Mouse (Mus musculus): Measurements from ENCODE around the gene Cdk5r2. TPM values are rescaled to one million over a fixed set of nuclear protein-coding genes. Genes with fewer than 3 reads are reported as not detected.

Gene Cdk5r2
- polyA plus RNA-seq, 1 experiment from 2014 or later, result 8.4 TPM

GRCm38 (mm10) chr1:74882828-74883227 lies 28.1 kb downstream of the Cdk5r2 start:
- Histone ChIP-seq H3K4me3 (ENCODE audit: low read length) (peak overlapping the region; percentile 49), H3K36me3 (ENCODE audit: control insufficient read depth, insufficient read depth, low read length) (no peaks in the 10 kb centered on the region), H3K4me2 (ENCODE audit: low read length) (peak overlapping the region; percentile 86; the same call in 1 of the 2 replicates), H3K27ac (ENCODE audit: low read depth, low read length) (no peak overlapping the region), H3K9me3 (ENCODE audit: control insufficient read depth, low read length) (no peaks in the 10 kb centered on the region), H3K4me1 (ENCODE audit: control insufficient read depth, insufficient read depth, low read depth, low read length) (peaks cover 26% of the 10 kb centered on the region), H3K9ac (ENCODE audit: low read depth, low read length) (no peak overlapping the region), H3K27me3 (replicated peaks; ENCODE audit: control insufficient read depth, insufficient read depth, low read length) (peaks cover 59% of the 10 kb centered on the region)
- ATAC-seq, result no peak
- WGBS, result 4% methylated on average over 8 of the region's 8 CpGs

GRCm38 (mm10) chr1:74883441-74883840 lies 28.7 kb downstream of the Cdk5r2 start:
- H3K4me3 ChIP-seq (ENCODE audit: low read length), result no peak overlapping the region
- no peak overlapping the region for H3K4me2 ChIP-seq (ENCODE audit: low read length)
- H3K9me3 ChIP-seq (ENCODE audit: control insufficient read depth, low read length), result no peaks in the 10 kb centered on the region
- 6% methylated on average over 5 of the region's 5 CpGs for WGBS
- ATAC-seq, result no peak
- no peaks in the 10 kb centered on the region for H3K36me3 ChIP-seq (ENCODE audit: control insufficient read depth, insufficient read depth, low read length)
- no peak overlapping the region for H3K9ac ChIP-seq (ENCODE audit: low read depth, low read length)
- H3K27ac ChIP-seq (ENCODE audit: low read depth, low read length), result no peak overlapping the region
- peaks cover 26% of the 10 kb centered on the region for H3K4me1 ChIP-seq (ENCODE audit: control insufficient read depth, insufficient read depth, low read depth, low read length)
- H3K27me3 ChIP-seq (replicated peaks; ENCODE audit: control insufficient read depth, insufficient read depth, low read length), result peaks cover 61% of the 10 kb centered on the region

GRCm38 (mm10) chr1:74884196-74885141 lies 29.7 kb downstream of the Cdk5r2 start:
- H3K4me3 ChIP-seq (ENCODE audit: low read length), result peak overlapping the region; percentile 28
- no peak overlapping the region for H3K27ac ChIP-seq (ENCODE audit: low read depth, low read length)
- 0 out of 2 replicates have a peak overlapping the region, but pooled peaks have one; percentile 14 for H3K9ac ChIP-seq (ENCODE audit: low read depth, low read length)
- ATAC-seq, result no peak
- no peaks in the 10 kb centered on the region for H3K9me3 ChIP-seq (ENCODE audit: control insufficient read depth, low read length)
- H3K36me3 ChIP-seq (ENCODE audit: control insufficient read depth, insufficient read depth, low read length), result no peaks in the 10 kb centered on the region
- H3K27me3 ChIP-seq (replicated peaks; ENCODE audit: control insufficient read depth, insufficient read depth, low read length), result peaks cover 62% of the 10 kb centered on the region
- peaks cover 26% of the 10 kb centered on the region for H3K4me1 ChIP-seq (ENCODE audit: control insufficient read depth, insufficient read depth, low read depth, low read length)
- under 1% methylated on average over 56 of the region's 57 CpGs for WGBS
- peak overlapping the region; percentile 49 for H3K4me2 ChIP-seq (ENCODE audit: low read length)

- H3K27me3 ChIP-seq (replicated peaks; ENCODE audit: control insufficient read depth, insufficient read depth, low read length), result peaks cover 72% of the 10 kb centered on the region
These were observed 30.8 kb downstream of the Cdk5r2 start, which contains the start of gene Fev for GRCm38 (mm10) chr1:74885369-74886042. Gene Fev (minus strand): TSS chr1:74885419.

GRCm38 (mm10) chr1:74891513-74891912 lies 36.8 kb downstream of the Cdk5r2 start:
- ATAC-seq, result no peak
- peaks cover 75% of the 10 kb centered on the region for H3K27me3 ChIP-seq (replicated peaks; ENCODE audit: control insufficient read depth, insufficient read depth, low read length)
- WGBS, result 0% methylated on average over 2 of the region's 8 CpGs
- H3K4me1 ChIP-seq (ENCODE audit: control insufficient read depth, insufficient read depth, low read depth, low read length), result peaks cover 12% of the 10 kb centered on the region
- H3K4me3 ChIP-seq (ENCODE audit: low read length), result no peak overlapping the region
- H3K9ac ChIP-seq (ENCODE audit: low read depth, low read length), result no peak overlapping the region
- no peak overlapping the region for H3K4me2 ChIP-seq (ENCODE audit: low read length)
- no peaks in the 10 kb centered on the region for H3K9me3 ChIP-seq (ENCODE audit: control insufficient read depth, low read length)
- H3K27ac ChIP-seq (ENCODE audit: low read depth, low read length), result no peak overlapping the region
- H3K36me3 ChIP-seq (ENCODE audit: control insufficient read depth, insufficient read depth, low read length), result no peaks in the 10 kb centered on the region

More at GRCm38 (mm10) chr1:74885369-74886042, 30.8 kb downstream of the Cdk5r2 start, which contains the start of gene Fev:
- Histone ChIP-seq H3K36me3 (ENCODE audit: control insufficient read depth, insufficient read depth, low read length) (no peaks in the 10 kb centered on the region), H3K4me2 (ENCODE audit: low read length) (peak within 1 kb of the TSS; percentile 49), H3K4me1 (ENCODE audit: control insufficient read depth, insufficient read depth, low read depth, low read length) (peaks cover 26% of the 10 kb centered on the region), H3K4me3 (ENCODE audit: low read length) (peak within 1 kb of the TSS; percentile 28), H3K27ac (ENCODE audit: low read depth, low read length) (no peak within 1 kb of the TSS), H3K9me3 (ENCODE audit: control insufficient read depth, low read length) (no peaks in the 10 kb centered on the region), H3K9ac (ENCODE audit: low read depth, low read length) (0 out of 2 replicates have a peak within 1 kb of the TSS, but pooled peaks have one; percentile 14)
- no peak for ATAC-seq
- 2% methylated on average over 36 of the region's 43 CpGs for WGBS

GRCm38 (mm10) chr1:74892351-74893133 lies 37.8 kb downstream of the Cdk5r2 start:
- Histone ChIP-seq H3K9ac (ENCODE audit: low read depth, low read length) (peak overlapping the region; percentile 41), H3K4me1 (ENCODE audit: control insufficient read depth, insufficient read depth, low read depth, low read length) (peaks cover 12% of the 10 kb centered on the region)
- 2% methylated on average over 39 of the region's 39 CpGs for WGBS

GRCm38 (mm10) chr1:74893134-74893855 lies 38.6 kb downstream of the Cdk5r2 start, which contains the start of gene Cryba2:
Gene Cryba2 (minus strand): TSS chr1:74893143.
- Histone ChIP-seq H3K9ac (ENCODE audit: low read depth, low read length) (peak within 1 kb of the TSS; percentile 41), H3K9me3 (ENCODE audit: control insufficient read depth, low read length) (no peaks in the 10 kb centered on the region), H3K27ac (ENCODE audit: low read depth, low read length) (no peak within 1 kb of the TSS), H3K4me3 (ENCODE audit: low read length) (peak within 1 kb of the TSS; percentile 34), H3K4me2 (ENCODE audit: low read length) (peak within 1 kb of the TSS; percentile 53), H3K36me3 (ENCODE audit: control insufficient read depth, insufficient read depth, low read length) (no peaks in the 10 kb centered on the region), H3K27me3 (replicated peaks; ENCODE audit: control insufficient read depth, insufficient read depth, low read length) (peaks cover 74% of the 10 kb centered on the region), H3K4me1 (ENCODE audit: control insufficient read depth, insufficient read depth, low read depth, low read length) (peaks cover 12% of the 10 kb centered on the region)
- peak; percentile 31; the same call in 1 of the 2 replicates for ATAC-seq
- WGBS, result 2% methylated on average over 25 of the region's 25 CpGs

More at GRCm38 (mm10) chr1:74892351-74893133, 37.8 kb downstream of the Cdk5r2 start:
- Histone ChIP-seq H3K27me3 (replicated peaks; ENCODE audit: control insufficient read depth, insufficient read depth, low read length) (peaks cover 73% of the 10 kb centered on the region), H3K4me3 (ENCODE audit: low read length) (peak overlapping the region; percentile 34), H3K9me3 (ENCODE audit: control insufficient read depth, low read length) (no peaks in the 10 kb centered on the region), H3K36me3 (ENCODE audit: control insufficient read depth, insufficient read depth, low read length) (no peaks in the 10 kb centered on the region), H3K4me2 (ENCODE audit: low read length) (peak overlapping the region; percentile 53), H3K27ac (ENCODE audit: low read depth, low read length) (no peak overlapping the region)
- ATAC-seq, result peak; percentile 15; the same call in 1 of the 2 replicates

- Histone ChIP-seq H3K4me3 (ENCODE audit: low read length) (no peak overlapping the region), H3K4me2 (ENCODE audit: low read length) (no peak overlapping the region), H3K9ac (ENCODE audit: low read depth, low read length) (no peak overlapping the region), H3K27me3 (replicated peaks; ENCODE audit: control insufficient read depth, insufficient read depth, low read length) (peaks cover 76% of the 10 kb centered on the region), H3K4me1 (ENCODE audit: control insufficient read depth, insufficient read depth, low read depth, low read length) (peaks cover 12% of the 10 kb centered on the region), H3K27ac (ENCODE audit: low read depth, low read length) (no peak overlapping the region), H3K36me3 (ENCODE audit: control insufficient read depth, insufficient read depth, low read length) (no peaks in the 10 kb centered on the region), H3K9me3 (ENCODE audit: control insufficient read depth, low read length) (no peaks in the 10 kb centered on the region)
- 21% methylated on average over 4 of the region's 4 CpGs for WGBS
- peak; percentile 48; the same call in 1 of the 2 replicates for ATAC-seq
These were observed 40.2 kb downstream of the Cdk5r2 start for GRCm38 (mm10) chr1:74894966-74895365.

Measured in hindbrain, embryonic 16.5 days (tissue).